Mouse (Mus musculus) megakaryocyte, embryonic 14.5 days (primary cell): Measurements from ENCODE around the gene Atf6.

Experiments
- FLI1 ChIP-seq: IDR thresholded peaks from 2 replicates; pipeline ENCODE4 v1.6.1; 2012; ENCODE audit warnings: low read length, inconsistent platforms, mixed read lengths
- GATA1 ChIP-seq: IDR thresholded peaks from 3 replicates; pipeline ENCODE4 v1.6.1; 2012; ENCODE audit warnings: mixed read lengths, low read length, inconsistent platforms, borderline replicate concordance

- TF ChIP-seq GATA1: no peak
- TF ChIP-seq FLI1: no peak
Observed at GRCm38 (mm10) chr1:170689773-170690172, 177.8 kb downstream of the Atf6 start.
